Mouse (Mus musculus) liver, embryonic 14.5 days (tissue): ENCODE results near the gene Gpm6b.

ENCODE experiments used
- CTCF ChIP-seq: IDR thresholded peaks from 2 replicates; pipeline ENCODE4 v1.5.1; 2016; ENCODE audit warnings: antibody characterized with exemption, low read depth, control low read depth
- EP300 ChIP-seq: IDR thresholded peaks from 2 replicates; pipeline ENCODE4 v1.6.1; 2016; ENCODE audit warnings: antibody characterized with exemption, low read depth

GRCm38 (mm10) chrX:166243261-166243885 is 4.7 kb downstream of the Gpm6b start:
- TF ChIP-seq CTCF (no peak), EP300 (no peak)
